Mouse (Mus musculus) adrenal gland, adult (tissue): ENCODE data around the gene Tlr3.

Source experiments
- DNase-seq, 2 experiments: peaks; one replicate each; pipeline ENCODE4 v3.0.0; 2022 to 2023; ENCODE audit warnings: low spot score in 1 of 2; ENCODE audit not compliant: inconsistent age in 2 of 2

The Tlr3 gene

DNA sequence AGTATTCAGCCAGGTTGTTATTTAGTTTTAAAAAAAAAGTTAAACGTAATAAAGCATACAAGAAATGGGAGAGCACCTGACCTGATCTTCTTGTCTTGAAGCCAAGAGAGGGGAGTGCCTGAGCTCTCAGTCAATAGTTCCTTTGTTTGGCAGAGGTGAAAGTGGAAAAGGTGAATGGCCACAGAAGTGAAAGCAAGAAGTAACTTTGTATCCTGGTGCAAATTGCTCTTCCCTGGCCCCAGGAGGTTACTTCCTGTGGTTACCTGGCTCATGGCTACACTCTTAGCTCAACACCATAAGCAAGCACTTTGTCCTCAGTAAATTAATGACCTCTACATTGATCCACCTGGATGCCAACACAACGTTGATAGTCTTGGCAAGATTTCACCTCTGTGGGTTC is at the start of gene Tlr3:
Gene Tlr3 (minus strand): TSS at position 199 of the 400 bp plus-strand sequence.
- no peak for DNase-seq

DNA sequence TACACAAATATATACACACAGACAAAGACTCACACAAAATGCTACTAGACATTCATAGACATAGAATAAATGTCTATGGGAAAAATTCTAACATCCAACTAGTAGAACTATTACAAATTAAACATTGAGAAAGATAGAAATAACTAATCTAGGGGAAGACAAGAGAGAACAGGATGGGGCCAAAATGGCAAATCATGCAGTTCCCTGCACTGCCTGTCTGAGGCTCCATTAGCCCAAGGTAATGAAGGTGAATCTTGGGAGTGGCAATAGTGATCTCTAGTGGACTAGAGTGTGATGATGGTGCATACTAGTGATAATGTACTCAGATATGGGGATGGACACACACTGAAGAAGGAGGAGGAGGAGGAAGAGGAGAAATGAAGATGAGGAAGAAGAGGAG is 47.0 kb upstream of the Tlr3 start:
- peak in 1 of 2 experiments; percentile 21 for DNase-seq

DNA sequence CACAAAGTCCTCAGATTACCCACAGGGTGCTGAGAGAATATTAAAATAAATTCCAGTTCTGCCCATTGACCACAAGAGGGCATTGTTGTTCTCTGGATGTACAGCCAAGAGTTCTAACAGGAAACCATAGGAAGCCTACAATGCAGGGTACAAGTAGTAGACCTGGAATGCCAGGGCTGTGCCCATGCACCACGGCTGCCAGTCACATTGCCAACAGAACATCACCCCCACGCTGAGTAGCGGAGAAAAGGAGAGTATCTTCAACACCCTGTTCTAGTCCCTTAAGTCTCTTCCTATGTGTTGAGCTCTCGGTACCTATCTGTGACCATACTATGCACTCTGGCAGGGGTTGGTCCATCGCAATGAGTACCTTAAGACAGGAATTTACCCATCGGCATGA is 43.5 kb upstream of the Tlr3 start:
- peak; percentile 64 to 90 for DNase-seq

DNA sequence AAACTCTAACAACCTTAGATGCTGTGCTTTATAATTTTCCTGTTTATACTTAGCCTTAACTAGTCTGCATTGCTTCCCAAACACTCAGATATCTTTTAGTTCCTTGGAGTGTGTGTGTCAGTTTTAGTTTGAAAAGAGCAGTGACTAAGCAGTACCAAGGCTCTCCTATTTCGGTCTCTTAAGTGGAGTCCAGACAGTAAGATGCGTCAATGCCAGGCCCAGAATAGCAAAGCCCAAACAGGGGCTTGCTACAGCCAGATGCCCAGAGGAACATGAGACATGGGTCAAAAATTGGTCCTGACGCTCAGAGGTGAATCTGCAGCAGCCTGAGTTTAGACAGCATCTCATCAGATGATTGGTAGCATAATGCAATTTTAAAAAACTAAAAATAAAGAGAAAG is 41.2 kb upstream of the Tlr3 start:
- DNase-seq, result no peak

DNA sequence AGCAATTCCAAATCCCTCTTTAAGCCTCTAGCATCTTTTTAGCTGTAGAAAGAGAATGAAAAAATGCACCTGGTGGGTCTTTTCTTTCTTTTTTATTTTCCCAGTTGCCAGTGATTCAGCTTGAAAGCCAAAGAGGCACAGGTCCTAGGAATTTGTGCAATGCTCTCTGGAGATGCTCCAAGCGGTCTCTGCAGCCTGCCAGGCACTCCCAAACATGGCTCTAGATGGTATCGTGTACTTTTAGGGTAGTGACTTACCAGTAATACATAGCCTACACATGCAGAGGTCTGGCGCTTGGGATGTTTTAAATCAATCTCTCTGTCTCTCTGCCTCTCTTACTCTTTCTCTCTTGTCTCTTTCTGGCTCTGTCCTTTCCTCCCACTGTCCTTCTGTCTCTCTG is 38.0 kb upstream of the Tlr3 start:
- no peak for DNase-seq

DNA sequence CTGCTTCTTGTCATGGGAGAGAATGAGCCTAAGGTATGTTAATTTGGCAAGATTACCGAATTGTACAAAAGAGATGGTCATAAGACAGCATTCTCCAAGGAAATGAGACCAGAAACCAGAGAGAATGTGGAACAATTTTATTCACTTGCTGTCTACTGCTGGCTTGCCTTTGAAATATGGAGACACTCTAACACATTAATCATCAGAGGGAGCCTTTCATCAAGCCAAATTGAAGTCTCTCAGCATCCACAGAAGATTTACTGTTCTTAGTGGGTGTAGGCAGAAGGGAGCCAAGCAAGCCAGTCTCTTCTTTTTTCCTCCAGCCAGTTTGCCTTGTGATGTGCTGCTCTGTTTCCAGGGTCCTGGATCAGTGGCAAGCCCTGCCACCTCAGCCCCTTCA is 37.4 kb upstream of the Tlr3 start:
- no peak for DNase-seq

DNA sequence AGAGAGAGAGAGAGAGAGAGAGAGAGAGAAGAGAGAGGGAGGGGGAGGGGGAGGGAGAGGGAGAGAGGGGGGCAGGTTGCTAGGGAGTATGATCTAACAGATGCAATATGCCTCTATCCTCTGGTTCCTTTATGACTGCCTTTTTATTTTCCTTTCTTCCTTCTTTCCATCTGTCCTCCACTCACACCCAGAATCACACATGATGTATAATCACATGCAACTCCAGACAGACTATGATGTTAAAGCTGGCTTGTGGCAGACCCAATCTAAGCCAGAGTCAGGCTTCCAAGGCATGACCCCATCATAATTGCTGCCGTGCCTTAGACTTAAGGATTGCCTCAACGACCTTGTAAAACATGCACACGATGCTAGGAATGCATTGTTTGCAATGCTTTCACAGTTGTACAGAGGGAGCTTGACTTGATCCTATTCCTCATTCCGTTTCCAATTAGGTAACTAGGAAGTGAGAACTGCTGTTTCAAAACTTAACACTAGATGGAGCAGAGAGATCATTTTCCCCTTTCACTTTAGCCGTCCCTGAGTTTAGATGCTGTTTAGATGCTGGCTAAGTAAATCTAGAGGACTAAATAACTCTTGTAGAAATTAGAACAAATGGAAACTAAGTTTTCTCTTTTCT is 28.1 kb upstream of the Tlr3 start:
- peak in 1 of 2 experiments; percentile 72 for DNase-seq

DNA sequence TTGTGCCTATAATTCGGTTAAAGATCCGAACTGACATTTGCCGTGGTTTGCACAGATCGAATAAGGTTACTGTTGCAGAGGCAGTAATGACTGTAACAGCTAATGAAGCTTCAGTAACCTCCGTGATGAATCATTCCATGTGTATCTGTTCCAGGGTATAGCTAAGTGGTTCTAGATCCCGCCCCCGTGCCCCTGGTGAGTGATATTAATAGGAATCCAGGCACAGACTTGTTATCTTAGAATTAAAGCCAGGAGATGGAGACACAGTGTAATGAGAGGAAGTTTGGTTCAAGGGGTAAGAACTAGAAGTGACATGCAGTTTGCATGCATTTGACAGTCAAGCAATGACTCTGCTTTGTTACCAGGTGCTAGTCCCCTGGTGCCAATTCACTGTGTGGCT is 9.3 kb upstream of the Tlr3 start:
- no peak for DNase-seq

DNA sequence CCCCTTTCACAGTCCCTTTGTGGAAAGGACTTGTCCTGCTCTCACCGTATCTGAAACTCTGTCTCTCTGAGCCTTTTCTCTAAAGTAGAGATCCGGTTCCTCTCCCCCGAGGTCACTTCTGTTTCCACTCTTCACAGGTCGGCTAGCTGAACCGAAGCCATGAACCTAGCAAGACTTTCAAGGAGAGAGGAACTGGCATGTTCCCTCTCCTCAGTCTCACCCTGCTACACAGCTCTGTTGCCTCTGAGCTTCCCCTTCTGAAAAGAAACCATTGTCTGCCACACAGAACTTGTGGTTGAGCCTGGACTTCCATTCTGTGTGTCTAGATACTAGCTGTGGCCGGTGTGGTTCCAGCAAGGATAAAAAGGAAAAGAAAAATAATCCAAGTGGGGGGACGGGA is 4.1 kb upstream of the Tlr3 start:
- DNase-seq, result peak in 1 of 2 experiments; percentile 31

DNA sequence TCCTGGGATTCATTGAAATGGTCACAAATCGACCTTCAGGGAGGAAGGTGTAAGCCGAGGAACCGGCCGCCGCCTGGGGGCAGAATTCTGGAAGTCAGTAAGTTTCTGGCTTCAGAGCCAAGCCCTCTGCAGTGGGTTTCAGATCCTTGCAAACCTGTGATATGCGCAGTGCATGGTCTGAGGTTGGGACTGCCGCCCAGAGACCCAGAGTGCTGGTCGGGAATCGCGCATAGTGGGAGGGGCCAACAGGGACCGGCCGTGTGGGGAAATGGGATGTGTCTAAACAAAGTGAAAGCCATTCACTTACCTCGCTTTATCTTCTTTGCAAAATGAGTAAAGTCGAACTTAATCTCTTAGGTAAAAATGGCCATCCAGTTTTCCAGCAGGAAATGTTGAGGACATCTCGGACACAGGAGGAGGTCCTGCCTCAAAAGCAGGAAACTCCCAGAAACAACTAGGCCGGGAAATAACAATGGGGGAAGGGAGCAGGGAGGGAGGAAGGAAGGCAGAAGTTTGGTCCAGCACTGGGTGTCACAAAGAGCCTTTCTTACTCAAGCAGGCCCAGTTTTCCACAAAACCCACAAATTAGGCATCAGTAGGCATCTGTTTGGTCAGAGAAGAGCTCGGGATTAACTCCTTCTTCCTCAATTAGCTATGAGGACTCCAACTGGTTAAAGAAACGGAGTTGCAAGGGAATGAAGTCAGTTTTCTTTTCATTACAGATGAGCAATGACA is 567 bp downstream of the Tlr3 start:
- peak; percentile 79 to 93 for DNase-seq

DNA sequence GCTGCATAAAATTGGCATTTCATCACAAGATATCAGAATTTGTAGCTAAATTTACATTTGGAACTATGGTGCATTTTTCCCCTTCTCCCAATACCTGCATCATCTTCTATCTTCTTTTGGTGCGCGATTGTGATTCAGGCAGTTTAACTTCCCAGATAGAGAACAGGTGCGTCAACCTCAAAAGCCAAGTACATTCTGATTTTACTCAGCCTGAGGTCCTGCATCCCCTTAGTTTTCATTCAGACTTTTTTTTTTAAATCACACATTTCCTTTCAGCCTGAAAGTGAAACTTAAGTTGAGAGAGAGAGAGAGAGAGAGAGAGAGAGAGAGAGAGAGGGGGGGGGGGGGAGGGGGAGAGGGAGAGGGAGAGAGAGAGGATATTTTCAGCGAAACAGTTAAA is 1.2 kb downstream of the Tlr3 start:
- DNase-seq, result peak in 1 of 2 experiments; percentile 44

DNA sequence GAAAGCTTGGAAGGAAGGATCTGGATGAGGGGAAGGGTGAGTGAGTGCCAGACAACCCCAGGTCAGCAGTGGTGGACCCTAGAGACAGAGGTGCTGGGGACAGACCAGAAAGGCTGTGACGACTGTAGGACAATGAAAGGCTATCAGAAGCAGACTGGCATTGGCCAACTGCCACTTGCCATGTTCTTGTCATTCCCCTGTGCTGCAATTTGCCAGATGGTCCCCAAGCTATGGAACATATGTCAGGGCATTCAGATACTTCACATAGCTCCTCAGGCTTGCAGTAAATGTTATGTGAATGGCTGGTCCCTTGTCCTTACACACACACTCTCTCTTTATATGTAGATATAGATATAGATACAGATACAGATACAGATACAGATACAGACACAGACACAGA is 27.6 kb downstream of the Tlr3 start:
- DNase-seq, result no peak

DNA sequence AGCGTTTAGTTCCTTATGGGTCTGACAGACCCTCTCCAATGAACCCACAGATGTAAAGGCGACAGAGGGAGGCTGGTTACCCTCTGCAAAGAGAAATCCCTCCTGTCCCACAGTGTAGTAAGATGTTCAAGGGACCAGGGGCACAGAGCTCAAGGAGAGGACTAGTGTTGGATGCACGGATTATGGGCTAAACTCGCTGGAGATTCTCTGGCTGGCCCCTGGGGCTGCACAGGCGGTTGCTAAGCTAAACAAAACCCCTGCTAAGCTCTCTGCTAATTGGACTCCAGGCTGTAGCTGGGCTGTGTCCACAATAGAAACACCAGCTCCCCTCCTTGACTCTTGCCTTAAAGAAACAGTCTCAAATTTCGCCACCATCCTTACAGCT is 28.9 kb downstream of the Tlr3 start, which contains the start of gene Fam149a:
Gene Fam149a (minus strand): TSS at position 329 of the 385 bp plus-strand sequence.
- no peak for DNase-seq

DNA sequence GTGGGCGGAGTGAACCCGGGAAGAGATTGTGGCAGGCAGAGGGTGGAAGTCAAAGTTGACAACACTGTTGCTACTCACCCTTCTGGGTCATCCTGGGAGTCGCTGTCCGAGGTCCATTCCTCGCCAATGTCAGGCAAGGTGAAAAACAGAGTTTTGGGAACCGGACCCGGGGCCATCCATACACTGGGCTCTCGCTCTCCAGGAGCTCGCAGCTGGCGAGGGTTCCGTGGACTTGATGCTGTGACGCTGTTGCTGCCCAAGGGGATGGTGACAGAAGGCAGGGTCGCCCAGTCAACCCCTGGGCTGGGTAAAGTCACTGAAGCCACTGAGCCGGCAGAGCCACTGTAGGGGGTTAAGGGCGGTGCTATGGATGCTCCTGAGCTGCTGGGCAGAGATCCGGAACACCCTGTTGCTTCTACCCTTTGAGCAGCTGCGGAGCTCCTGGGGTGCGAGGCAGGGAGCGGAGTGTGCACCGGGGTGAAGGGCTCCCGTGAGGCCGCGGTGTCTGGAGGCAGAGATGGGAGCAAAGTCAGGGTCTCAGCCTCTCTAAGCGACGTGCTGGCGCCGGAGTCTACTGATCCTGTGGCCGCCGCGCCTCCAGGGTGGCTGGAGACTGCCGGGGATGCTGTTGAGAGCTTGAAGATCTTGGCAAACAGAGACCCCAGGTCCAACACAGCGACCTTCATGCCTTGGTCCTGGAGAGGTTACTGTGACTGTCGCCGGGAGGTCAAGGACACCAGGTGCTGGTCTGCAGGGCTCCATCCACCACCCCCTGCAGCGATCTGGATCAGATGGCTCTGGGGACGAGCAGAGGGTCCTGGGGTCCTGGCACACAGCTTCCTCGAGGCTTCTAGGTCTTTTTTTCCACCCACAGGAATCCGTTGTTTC is 29.6 kb downstream of the Tlr3 start:
- DNase-seq, result no peak

DNA sequence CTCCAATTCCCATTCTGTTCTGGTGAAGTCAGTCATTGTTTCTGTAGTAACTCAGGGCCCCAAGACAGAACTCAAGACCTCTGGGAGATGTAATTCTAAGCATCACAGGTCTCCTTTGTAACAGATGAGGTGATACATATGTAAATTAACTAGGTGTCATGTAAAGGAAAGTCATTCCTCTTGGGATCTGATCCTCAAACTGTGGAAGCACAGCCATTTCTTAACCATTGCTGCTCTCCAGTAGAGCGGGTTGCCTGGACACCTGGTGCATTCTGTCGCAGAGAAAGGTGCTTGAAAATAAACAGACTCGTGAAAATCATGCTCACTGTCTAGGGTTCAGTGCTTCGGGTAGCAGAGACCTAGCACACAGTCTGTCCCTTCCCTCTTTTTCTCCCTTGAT is 30.3 kb downstream of the Tlr3 start:
- DNase-seq, result no peak

DNA sequence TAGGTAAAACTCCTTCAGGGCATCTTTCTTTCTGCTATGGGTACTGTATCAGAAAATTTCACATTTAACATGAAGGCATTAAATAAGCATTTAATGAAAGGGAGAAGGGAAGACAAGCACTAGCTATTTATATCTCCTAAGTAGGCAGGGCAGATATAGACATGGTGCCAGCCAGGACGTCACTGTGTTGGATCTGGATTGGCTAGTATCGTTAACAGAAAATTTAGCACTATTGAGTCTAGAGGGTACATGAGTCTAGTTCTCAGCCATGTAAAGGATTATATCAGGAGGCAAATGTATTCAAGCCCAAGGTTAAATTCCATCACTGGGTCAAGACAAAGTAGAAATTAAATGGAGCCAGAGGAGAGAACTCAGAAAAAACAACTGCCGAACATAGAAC is 36.8 kb downstream of the Tlr3 start:
- no peak for DNase-seq

DNA sequence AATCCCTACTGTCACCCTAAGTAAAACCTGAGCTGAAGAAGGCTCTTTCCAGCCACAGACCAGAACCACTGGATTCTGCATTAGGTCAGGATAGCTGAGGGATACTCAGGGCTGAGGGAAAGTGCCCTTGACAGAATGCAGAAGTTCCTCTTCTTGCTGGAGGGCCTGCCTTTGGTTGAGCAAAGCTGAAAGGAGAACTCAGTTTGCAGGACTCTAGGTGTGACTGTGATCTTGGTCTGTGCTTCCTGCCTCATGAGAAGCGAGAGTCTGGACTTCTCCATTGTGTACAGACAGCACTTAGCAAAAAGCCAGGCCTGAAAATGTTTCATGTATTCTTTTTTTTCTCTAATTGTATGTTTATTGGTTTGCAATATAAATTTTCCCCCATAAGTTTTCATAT is 43.7 kb downstream of the Tlr3 start:
- no peak for DNase-seq

DNA sequence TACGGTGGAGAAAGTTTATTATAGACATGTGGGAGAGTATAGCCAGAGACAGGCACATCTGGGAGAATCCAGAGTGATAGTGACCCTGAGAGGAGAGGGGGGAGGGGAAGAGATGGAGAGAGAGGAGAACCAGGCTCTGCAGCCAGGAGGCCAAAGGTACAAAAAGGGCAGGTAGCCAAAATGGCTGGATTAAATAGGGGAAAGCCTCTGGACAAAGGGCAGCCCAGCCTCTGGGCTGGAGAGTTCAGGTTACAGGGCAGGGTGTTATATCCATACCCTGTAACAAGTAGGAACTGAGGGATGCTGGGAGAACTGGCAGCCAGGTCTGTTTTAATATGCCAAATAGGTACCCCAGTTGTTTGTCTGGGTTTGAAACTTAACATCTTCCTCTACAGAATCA is 47.7 kb downstream of the Tlr3 start:
- DNase-seq, result no peak

DNA sequence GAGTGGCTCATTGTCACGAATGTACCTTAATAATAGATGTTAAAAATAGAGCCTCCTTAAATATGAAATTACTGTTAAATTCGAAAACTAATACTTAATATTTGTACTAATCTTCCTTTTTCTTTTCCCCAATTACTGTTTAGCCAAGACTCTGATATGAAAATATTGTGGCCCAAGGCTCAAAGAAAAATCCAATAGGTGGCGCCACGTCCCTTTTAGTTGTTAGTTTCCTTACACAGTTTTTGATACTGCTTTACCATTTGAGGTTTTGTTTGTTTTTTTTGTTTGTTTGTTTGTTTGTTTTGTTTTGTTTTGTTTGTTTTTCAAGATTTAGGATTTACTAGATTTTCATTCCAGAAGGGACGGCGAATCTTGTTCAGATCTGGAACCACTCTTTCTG is 48.6 kb downstream of the Tlr3 start:
- DNase-seq, result peak in 1 of 2 experiments; percentile 58

DNA sequence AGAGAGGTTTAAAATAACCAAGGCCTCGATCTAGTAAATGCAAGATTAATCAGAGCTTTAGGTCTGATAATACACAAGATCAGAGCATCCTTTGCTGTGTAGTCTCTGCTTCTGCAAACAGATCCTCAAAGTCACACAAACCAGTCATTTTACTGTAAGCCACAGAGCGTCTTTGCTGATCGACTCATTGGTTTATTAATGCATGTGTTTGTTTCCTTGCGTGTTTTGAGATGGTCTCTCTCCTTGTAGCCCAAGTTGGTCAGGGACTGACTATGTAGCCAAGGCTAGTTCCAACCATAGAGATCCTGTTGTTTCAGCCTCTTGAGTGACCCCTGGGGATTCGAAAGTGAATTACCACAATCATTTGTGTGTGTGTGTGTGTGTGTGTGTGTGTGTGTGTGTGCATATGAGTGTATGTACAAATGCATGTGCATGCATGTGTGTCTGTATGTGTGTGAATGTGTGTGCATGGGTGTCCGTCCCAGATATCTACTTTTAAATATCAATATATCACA is 51.7 kb downstream of the Tlr3 start:
- no peak for DNase-seq

DNA sequence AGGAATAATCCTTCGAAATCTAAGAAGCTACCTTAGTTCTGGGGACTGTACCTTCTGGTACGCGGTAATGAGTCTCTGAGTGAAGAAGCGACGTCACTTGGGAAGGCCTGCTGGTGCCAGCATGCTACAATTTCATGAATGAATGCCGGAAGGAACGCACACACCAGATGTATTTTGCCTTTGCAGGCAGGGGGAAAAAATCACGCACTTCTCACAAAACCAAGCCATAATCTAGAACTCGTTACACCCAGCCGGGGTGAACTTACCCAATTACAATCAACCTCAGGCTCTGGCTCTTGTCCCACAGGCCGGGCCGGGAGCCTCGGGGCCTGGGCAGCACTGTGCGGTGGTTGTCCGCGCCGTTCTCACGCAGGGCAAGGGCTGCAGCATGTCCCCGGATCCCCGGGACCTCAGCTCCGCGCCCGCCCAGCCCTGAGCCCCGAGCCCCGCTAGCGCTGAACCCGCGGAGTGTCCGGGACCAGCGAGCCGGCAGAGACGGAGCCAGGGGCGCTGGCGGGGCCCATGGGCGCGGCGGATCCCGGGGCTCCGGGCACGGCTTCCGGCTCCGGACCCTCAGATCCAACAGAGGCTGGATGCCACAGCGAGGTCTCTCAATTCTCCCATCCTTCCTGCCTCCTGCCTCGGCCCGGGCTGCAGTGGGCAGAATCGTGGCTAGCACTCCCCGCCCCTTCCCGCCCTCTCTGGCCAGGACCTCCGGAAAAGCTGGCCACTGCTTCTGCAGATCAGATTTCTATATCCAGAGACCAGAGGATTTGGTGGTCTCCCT is 52.6 kb downstream of the Tlr3 start:
- peak; percentile 39 to 83 for DNase-seq
